ENCODE assay signal across 8 mouse cellular contexts in genomic region chr9:45121769-45122168, GRCm38 (mm10). TPM values are rescaled to one million over a fixed set of nuclear protein-coding genes. Genes with fewer than 3 reads are reported as not detected.
DNase-seq lines count a peak whose midpoint lies in the region; ATAC-seq and TF ChIP-seq lines count a peak whose summit lies in the region.

No protein-coding gene starts in this region.

- CTCF ChIA-PET in Patski (lab: Charles Lee): interaction anchor here (1.1 to 2.5 kb wide), 4 partner anchors 11 to 46 kb away, joined by 3 to 6 read pairs (median 4); no protein-coding TSS in a partner anchor

- no peak overlapping the region for H3K27ac ChIP-seq in hindbrain, embryonic 14.5 days

- in situ Hi-C loops in Patski (cut with MboI; ENCODE audit: low pct_unique_long_range_greater_than_20kb): no loop called here

- 0 out of 2 replicates have a peak overlapping the region, but pooled peaks have one; percentile 6 for H3K4me3 ChIP-seq in hindbrain, embryonic 14.5 days (replicated peaks; ENCODE audit: low read length)

- no peaks in the 10 kb centered on the region for H3K9me3 ChIP-seq in hindbrain, embryonic 14.5 days (ENCODE audit: control insufficient read depth, low read length)

- peak; percentile 87 for TF ChIP-seq CTCF in Patski (IDR thresholded peaks at IDR 0.05)

- peak overlapping the region; percentile 42 for H3K9ac ChIP-seq in hindbrain, embryonic 14.5 days

- WGBS in hindbrain, embryonic 14.5 days: 7% methylated on average over 10 of the region's 10 CpGs

- POLR2A ChIA-PET in Patski (lab: Charles Lee): no interaction called here

- peak; percentile 47 for ATAC-seq in Patski
- peak; percentile 52 for ATAC-seq in hindbrain, embryonic 14.5 days (ENCODE audit: low FRiP score)

- H3K36me3 ChIP-seq in hindbrain, embryonic 14.5 days (replicated peaks; ENCODE audit: control insufficient read depth, insufficient read depth): peaks cover 18% of the 10 kb centered on the region

- peak overlapping the region; percentile 44 for H3K4me2 ChIP-seq in hindbrain, embryonic 14.5 days (replicated peaks)

- H3K4me1 ChIP-seq in hindbrain, embryonic 14.5 days (replicated peaks; ENCODE audit: control insufficient read depth, insufficient read depth, low read length): peaks cover 24% of the 10 kb centered on the region

- H3K27me3 ChIP-seq in Patski: peaks cover 54% of the 10 kb centered on the region
- no peaks in the 10 kb centered on the region for H3K27me3 ChIP-seq in hindbrain, embryonic 14.5 days (ENCODE audit: control insufficient read depth, insufficient read depth, low read length)

- no peak for DNase-seq in Patski (ENCODE audit: low read depth, low spot score)
- peak; percentile 89 to 91 for DNase-seq in cerebellum, postnatal 14 days
- DNase-seq in frontal cortex, postnatal 36 days (ENCODE audit: low spot score in 2 of 2): peak; percentile 78 to 86
- DNase-seq in hindbrain, embryonic 14.5 days (ENCODE audit: low spot score): peak; percentile 77
- peak; percentile 66 to 71 for DNase-seq in layer of hippocampus, postnatal 25 days (ENCODE audit: extremely low spot score in 1 of 2, low spot score in 1 of 2)
- peak; percentile 79 for DNase-seq in lung, postnatal 25 days (ENCODE audit: low spot score)
- peak; percentile 56 for DNase-seq in retina, postnatal 7 days (ENCODE audit: low read depth, low spot score)
- peak; percentile 47 to 56 for DNase-seq in urinary bladder, adult 18-20 months (ENCODE audit: low spot score in 2 of 2)

RNA-seq across cellular contexts. Expression of gene Scn2b, which starts 4.2 kb away (rescaled TPM):
- polyA plus RNA-seq in Patski (2021): not detected
- polyA plus RNA-seq in hindbrain, embryonic 14.5 days (2014; fragmentation: Nextera tagmentation; extraction: Ambion mirVana): 6.9 and 8.1 TPM in 2 replicates
- total RNA-seq in layer of hippocampus, postnatal 25 days (2021): 100 to 1,000 TPM; 243 to 261 TPM

RNA-seq across cellular contexts. Expression of gene Scn4b, which starts 16.4 kb away (rescaled TPM):
- not detected for polyA plus RNA-seq in Patski (2021)
- 0.07 and 0.17 TPM in 2 replicates for polyA plus RNA-seq in hindbrain, embryonic 14.5 days (2014; fragmentation: Nextera tagmentation; extraction: Ambion mirVana)
- 10 to 100 TPM; 11.0 to 12.3 TPM for total RNA-seq in layer of hippocampus, postnatal 25 days (2021)

RNA-seq across cellular contexts. Expression of gene Jaml, which starts 42.8 kb away (rescaled TPM):
- polyA plus RNA-seq in Patski (2021): not detected
- polyA plus RNA-seq in hindbrain, embryonic 14.5 days (2014; fragmentation: Nextera tagmentation; extraction: Ambion mirVana): 0.25 TPM in 1 of 2 replicates, not detected in the other
- total RNA-seq in layer of hippocampus, postnatal 25 days (2021): under 1 TPM in 1 of 2 experiments, not detected in 1; 0.32 TPM
